In the genomic region with DNA sequence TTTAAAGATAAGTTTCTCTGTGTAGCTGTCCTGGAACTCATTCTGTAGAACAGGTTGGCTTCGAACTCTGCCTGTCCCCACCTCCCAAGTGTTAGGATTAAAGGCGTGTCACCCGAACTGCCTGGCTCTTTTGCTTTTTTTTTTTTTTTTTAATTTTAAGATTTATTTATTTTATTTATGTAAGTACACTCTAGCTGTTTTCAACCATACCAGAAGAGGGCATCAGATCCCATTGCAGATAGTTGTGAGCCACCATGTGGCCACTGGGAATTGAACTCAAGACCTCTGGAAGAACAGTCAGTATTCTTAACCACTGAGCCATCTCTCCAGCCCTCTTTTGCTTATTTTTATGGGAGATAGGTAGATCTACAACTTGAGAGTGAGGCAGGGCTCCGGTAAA, we compare ENCODE assay signal across 7 mouse cellular contexts. TPM values are rescaled to one million over a fixed set of nuclear protein-coding genes. Genes with fewer than 3 reads are reported as not detected.
DNase-seq lines count a peak whose midpoint lies in the region; ATAC-seq and TF ChIP-seq lines count a peak whose summit lies in the region.
"Not testable (repeated sequence)": the region's sequence is repeated elsewhere in the genome, so short reads cannot be mapped to it uniquely, and the experiment has no call there.

No protein-coding gene starts in this region.

- H3K79me2 ChIP-seq in heart, adult 2 months (replicated peaks; ENCODE audit: control insufficient read depth, insufficient read depth, low read length): not testable (repeated sequence)

- 90% methylated on average over 4 of the region's 4 CpGs for WGBS in heart, adult 2 months
- WGBS in kidney, postnatal 0 days: 90% methylated on average over 4 of the region's 4 CpGs
- WGBS in liver, embryonic 14.5 days (ENCODE audit: insufficient replicate concordance): 82% methylated on average over 4 of the region's 4 CpGs

- not testable (repeated sequence) for H3K4me2 ChIP-seq in kidney, postnatal 0 days (ENCODE audit: low read length); liver, embryonic 14.5 days (ENCODE audit: low read depth)

- not testable (repeated sequence) for H3K4me3 ChIP-seq in E14TG2a.4 (replicated peaks; ENCODE audit: low read length); heart, adult 2 months; kidney, postnatal 0 days (replicated peaks; ENCODE audit: low read depth, low read length); liver, embryonic 14.5 days (ENCODE audit: insufficient read depth in 1 of 2, low read depth in 2 of 2, low read length in 2 of 2)

- intact Hi-C loops in heart, adult 2 months (cut with DNase I): not testable (repeated sequence)

- TF ChIP-seq EP300 in heart, adult 2 months (IDR thresholded peaks at IDR 0.05; ENCODE audit: insufficient read depth, low read depth, low read length); liver, embryonic 14.5 days (IDR thresholded peaks at IDR 0.05; ENCODE audit: low read depth): not testable (repeated sequence)

- not testable (repeated sequence) for H3K9me3 ChIP-seq in E14TG2a.4 (ENCODE audit: low read length); kidney, postnatal 0 days (replicated peaks; ENCODE audit: low read length); liver, embryonic 14.5 days (ENCODE audit: control insufficient read depth, low read length)

- not testable (repeated sequence) for H3K36me3 ChIP-seq in E14TG2a.4 (ENCODE audit: insufficient read depth, low read length); heart, adult 2 months (ENCODE audit: control insufficient read depth, insufficient read depth, low read length); kidney, postnatal 0 days (ENCODE audit: insufficient read depth, low read length); liver, embryonic 14.5 days (replicated peaks; ENCODE audit: control insufficient read depth, insufficient read depth, low read depth); splenic B cell, adult 2 months (ENCODE audit: control insufficient read depth, insufficient read depth, low read length, poor library complexity, severe bottlenecking)

- not testable (repeated sequence) for H3K27me3 ChIP-seq in E14TG2a.4 (ENCODE audit: insufficient read depth, low read length); heart, adult 2 months (ENCODE audit: control insufficient read depth, insufficient read depth, low read length); kidney, postnatal 0 days (ENCODE audit: insufficient read depth, low read length); liver, embryonic 14.5 days (ENCODE audit: control insufficient read depth, insufficient read depth, low read length); splenic B cell, adult 2 months (ENCODE audit: control insufficient read depth, insufficient read depth, low read length, poor library complexity, severe bottlenecking)

- peak; percentile 12 for TF ChIP-seq CTCF in E14TG2a.4 (conservative IDR thresholded peaks at IDR 0.05; ENCODE audit: low read length)
- TF ChIP-seq CTCF in heart, adult 2 months (IDR thresholded peaks at IDR 0.05): 0 out of 2 replicates have a peak, but pooled peaks have one; percentile 15
- TF ChIP-seq CTCF in kidney, postnatal 0 days (IDR thresholded peaks at IDR 0.05; ENCODE audit: low read depth): 0 out of 2 replicates have a peak, but pooled peaks have one; percentile 23
- peak; percentile 15; the same call in 1 of the 2 replicates for TF ChIP-seq CTCF in liver, embryonic 14.5 days (IDR thresholded peaks at IDR 0.05; ENCODE audit: low read depth)

- peaks cover 40% of the 10 kb centered on the region for H3K4me1 ChIP-seq in E14TG2a.4 (replicated peaks; ENCODE audit: low read depth, low read length)
- H3K4me1 ChIP-seq in heart, adult 2 months (ENCODE audit: control insufficient read depth, insufficient read depth, low read length); kidney, postnatal 0 days (replicated peaks; ENCODE audit: insufficient read depth, low read length): not testable (repeated sequence)
- H3K4me1 ChIP-seq in liver, embryonic 14.5 days (replicated peaks; ENCODE audit: control insufficient read depth in 2 of 2, insufficient read depth in 2 of 2, low read length in 1 of 2): peaks cover 8 to 12% of the 10 kb centered on the region in 2 experiments

- not testable (repeated sequence) for TF ChIP-seq POLR2A in heart, adult 2 months (IDR thresholded peaks at IDR 0.05; ENCODE audit: insufficient read depth, low read depth, low read length)

- H3K9ac ChIP-seq in heart, adult 2 months (ENCODE audit: low read depth, low read length); kidney, postnatal 0 days (ENCODE audit: low read depth, low read length); liver, embryonic 14.5 days (replicated peaks): not testable (repeated sequence)

- not testable (repeated sequence) for ATAC-seq in kidney, postnatal 0 days (replicated peaks; ENCODE audit: low FRiP score, low read depth); liver, embryonic 14.5 days (ENCODE audit: insufficient read depth)

- not testable (repeated sequence) for H3K27ac ChIP-seq in heart, adult 2 months; kidney, postnatal 0 days; liver, embryonic 14.5 days

- peak; percentile 36 for DNase-seq in A20 (ENCODE audit: low read depth, low spot score)
- peak; percentile 30 for DNase-seq in ZHBTc4 (ENCODE audit: low read depth, low spot score)
- DNase-seq in heart, adult 2 months; kidney, postnatal 0 days (ENCODE audit: low spot score); liver, embryonic 14.5 days (ENCODE audit: low read depth in 3 of 3, low spot score in 3 of 3): not testable (repeated sequence)
- peak; percentile 36 for DNase-seq in splenic B cell, adult 2 months (ENCODE audit: low read depth, low spot score)

RNA-seq across cellular contexts. Expression of gene Ccdc171, which starts 4.7 kb away (rescaled TPM):
- total RNA-seq in heart, adult 2 months (2021): 1 to 10 TPM in 1 of 2 experiments, under 1 TPM in 1; 0.94 to 1.2 TPM
- polyA plus RNA-seq in heart, adult 2 months (2012; rRNA removed): 0.45 and 0.59 TPM in 2 replicates
- polyA plus RNA-seq in kidney, postnatal 0 days (2015; fragmentation: Nextera tagmentation; extraction: Ambion mirVana): 2.4 and 2.5 TPM in 2 replicates
- polyA plus RNA-seq in liver, embryonic 14.5 days (2012; rRNA removed): 0.52 and 0.89 TPM in 2 replicates
- 0.64 and 0.77 TPM in 2 replicates for polyA plus RNA-seq in liver, embryonic 14.5 days (2014; fragmentation: Nextera tagmentation; extraction: Ambion mirVana)

RNA-seq across cellular contexts. Expression of gene Psip1, which starts 43.8 kb away (rescaled TPM):
- 10 to 100 TPM; 17.1 to 18.1 TPM for total RNA-seq in heart, adult 2 months (2021)
- 8.2 and 8.6 TPM in 2 replicates for polyA plus RNA-seq in heart, adult 2 months (2012; rRNA removed)
- 104 and 105 TPM in 2 replicates for polyA plus RNA-seq in kidney, postnatal 0 days (2015; fragmentation: Nextera tagmentation; extraction: Ambion mirVana)
- 22.1 and 41.4 TPM in 2 replicates for polyA plus RNA-seq in liver, embryonic 14.5 days (2012; rRNA removed)
- polyA plus RNA-seq in liver, embryonic 14.5 days (2014; fragmentation: Nextera tagmentation; extraction: Ambion mirVana): 54.7 and 60.4 TPM in 2 replicates
